Mouse (Mus musculus) C2C12 (cell line): ENCODE measurements around the gene Ubqln5.

Source experiments
- CTCF ChIP-seq: IDR thresholded peaks from one replicate; pipeline ENCODE4 v1.5.1; 2011; ENCODE audit not compliant: control insufficient read depth, insufficient read depth, insufficient read length
- MYOG ChIP-seq: IDR thresholded peaks from one replicate; pipeline ENCODE4 v1.6.1; 2011; ENCODE audit not compliant: control insufficient read depth, insufficient read length; ENCODE audit errors: extremely low read depth

GRCm38 (mm10) chr7:104103913-104104756, 25.5 kb downstream of the Ubqln5 start:
- TF ChIP-seq CTCF (no peak), MYOG (no peak)
